Mouse (Mus musculus): Measurements from ENCODE around the gene Bahcc1. TPM values are rescaled to one million over a fixed set of nuclear protein-coding genes. Genes with fewer than 3 reads are reported as not detected.

Gene Bahcc1
- polyA plus RNA-seq, 1 experiment from 2014 or later = 0.84 TPM

DNA sequence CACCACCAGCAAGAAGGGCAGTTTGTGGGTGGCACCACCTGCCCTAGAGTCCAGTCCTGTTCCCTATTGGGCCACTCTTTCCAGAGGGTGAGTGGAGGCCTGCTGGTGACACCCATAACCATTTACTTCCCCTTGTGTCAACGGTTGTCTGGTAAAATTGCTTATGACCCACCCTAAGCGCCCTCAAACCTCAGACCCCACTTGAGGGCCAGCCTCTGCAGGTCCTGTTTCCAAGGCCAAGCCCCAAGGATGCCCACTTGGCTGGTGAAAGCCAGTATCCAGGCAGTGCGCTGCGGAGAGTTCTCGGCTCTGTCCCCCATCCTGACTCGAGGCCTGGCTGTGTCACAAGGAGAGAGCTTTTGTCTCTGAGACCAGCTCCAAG, 28.0 kb downstream of the Bahcc1 start:
- Histone ChIP-seq H3K4me3 (ENCODE audit: low read depth, low read length) (no peak overlapping the region), H3K9ac (ENCODE audit: low read depth, low read length) (no peak overlapping the region), H3K27ac (ENCODE audit: low read length) (no peak overlapping the region), H3K4me1 (ENCODE audit: control insufficient read depth, low read depth, low read length) (no peaks in the 10 kb centered on the region; the same call in 1 of the 2 replicates), H3K4me2 (ENCODE audit: low read depth, low read length) (no peak overlapping the region), H3K27me3 (ENCODE audit: control insufficient read depth, insufficient read depth, low read depth, low read length) (no peaks in the 10 kb centered on the region), H3K9me3 (replicated peaks; ENCODE audit: control insufficient read depth, low read length) (no peaks in the 10 kb centered on the region), H3K36me3 (ENCODE audit: control insufficient read depth, insufficient read depth) (no peaks in the 10 kb centered on the region)
- ATAC-seq (ENCODE audit: low read depth) = no peak
- 64% methylated on average over 6 of the region's 6 CpGs for WGBS (ENCODE audit: insufficient replicate concordance)

GRCm38 (mm10) chr11:120261416-120262355, 28.9 kb downstream of the Bahcc1 start:
- H3K27ac ChIP-seq (ENCODE audit: low read length) = no peak overlapping the region
- no peak overlapping the region for H3K9ac ChIP-seq (ENCODE audit: low read depth, low read length)
- H3K4me1 ChIP-seq (ENCODE audit: control insufficient read depth, low read depth, low read length) = no peaks in the 10 kb centered on the region; the same call in 1 of the 2 replicates
- H3K4me2 ChIP-seq (ENCODE audit: low read depth, low read length) = no peak overlapping the region
- no peaks in the 10 kb centered on the region for H3K36me3 ChIP-seq (ENCODE audit: control insufficient read depth, insufficient read depth)
- no peaks in the 10 kb centered on the region for H3K27me3 ChIP-seq (ENCODE audit: control insufficient read depth, insufficient read depth, low read depth, low read length)
- H3K9me3 ChIP-seq (replicated peaks; ENCODE audit: control insufficient read depth, low read length) = no peaks in the 10 kb centered on the region
- WGBS (ENCODE audit: insufficient replicate concordance) = 53% methylated on average over 20 of the region's 20 CpGs
- H3K4me3 ChIP-seq (ENCODE audit: low read depth, low read length) = no peak overlapping the region
- ATAC-seq (ENCODE audit: low read depth) = no peak

DNA sequence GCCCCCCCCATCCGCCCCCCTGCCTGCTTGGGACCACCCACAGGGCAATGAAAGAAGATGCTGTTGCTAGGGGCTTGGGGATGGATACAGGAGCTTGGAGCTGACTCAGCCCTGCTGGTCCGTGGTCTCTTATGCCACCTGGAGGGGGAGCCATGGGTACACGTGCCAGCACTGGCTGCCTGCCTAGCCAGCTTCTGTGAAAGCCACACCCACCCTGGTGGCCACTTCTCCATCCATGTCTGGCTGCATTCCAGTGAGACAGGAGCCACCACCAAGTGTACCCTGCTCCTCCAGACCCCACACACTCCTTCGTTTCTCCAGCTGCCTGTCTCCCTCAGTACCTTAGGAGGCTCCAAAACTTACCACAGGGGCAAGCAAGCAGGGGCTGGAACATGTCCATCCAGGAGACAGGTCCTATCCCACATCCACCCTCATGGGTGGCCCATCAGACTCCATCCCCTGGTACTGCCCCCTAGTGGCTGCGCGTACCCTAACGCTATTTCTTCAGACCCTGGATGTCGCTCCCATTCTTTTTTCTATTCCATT, 29.7 kb downstream of the Bahcc1 start:
- no peak overlapping the region for H3K9ac ChIP-seq (ENCODE audit: low read depth, low read length)
- no peaks in the 10 kb centered on the region for H3K36me3 ChIP-seq (ENCODE audit: control insufficient read depth, insufficient read depth)
- no peak overlapping the region for H3K27ac ChIP-seq (ENCODE audit: low read length)
- H3K27me3 ChIP-seq (ENCODE audit: control insufficient read depth, insufficient read depth, low read depth, low read length) = no peaks in the 10 kb centered on the region
- no peaks in the 10 kb centered on the region for H3K9me3 ChIP-seq (replicated peaks; ENCODE audit: control insufficient read depth, low read length)
- ATAC-seq (ENCODE audit: low read depth) = peak; percentile 13; the same call in 1 of the 2 replicates
- 30% methylated on average over 8 of the region's 8 CpGs for WGBS (ENCODE audit: insufficient replicate concordance)
- no peak overlapping the region for H3K4me2 ChIP-seq (ENCODE audit: low read depth, low read length)
- H3K4me1 ChIP-seq (ENCODE audit: control insufficient read depth, low read depth, low read length) = no peaks in the 10 kb centered on the region; the same call in 1 of the 2 replicates
- H3K4me3 ChIP-seq (ENCODE audit: low read depth, low read length) = no peak overlapping the region

DNA sequence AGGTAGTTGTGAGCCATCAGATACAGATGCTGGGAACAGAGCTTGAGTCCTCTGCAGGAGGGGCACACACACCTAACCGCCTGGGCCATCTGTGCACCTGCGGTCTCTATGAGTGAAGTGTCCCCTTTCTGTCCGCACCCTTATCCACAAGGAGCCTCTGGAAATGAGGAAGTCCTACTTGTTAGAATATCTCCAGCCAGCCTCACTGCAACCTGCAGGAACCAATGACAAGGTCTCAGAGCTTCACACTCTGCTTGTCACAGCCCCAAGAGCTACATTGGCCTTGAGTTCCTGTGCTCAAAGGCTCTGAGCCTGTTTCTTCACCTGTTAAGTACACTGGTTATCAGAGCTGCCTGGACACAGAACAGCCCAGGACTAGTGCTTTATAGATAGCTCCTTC, 30.4 kb downstream of the Bahcc1 start:
- H3K27ac ChIP-seq (ENCODE audit: low read length) = no peak overlapping the region
- ATAC-seq (ENCODE audit: low read depth) = no peak
- no peaks in the 10 kb centered on the region; the same call in 1 of the 2 replicates for H3K4me1 ChIP-seq (ENCODE audit: control insufficient read depth, low read depth, low read length)
- H3K9ac ChIP-seq (ENCODE audit: low read depth, low read length) = no peak overlapping the region
- no peak overlapping the region for H3K4me2 ChIP-seq (ENCODE audit: low read depth, low read length)
- H3K36me3 ChIP-seq (ENCODE audit: control insufficient read depth, insufficient read depth) = no peaks in the 10 kb centered on the region
- H3K27me3 ChIP-seq (ENCODE audit: control insufficient read depth, insufficient read depth, low read depth, low read length) = no peaks in the 10 kb centered on the region
- WGBS (ENCODE audit: insufficient replicate concordance) = 77% methylated on average over 3 of the region's 3 CpGs
- no peak overlapping the region for H3K4me3 ChIP-seq (ENCODE audit: low read depth, low read length)
- H3K9me3 ChIP-seq (replicated peaks; ENCODE audit: control insufficient read depth, low read length) = no peaks in the 10 kb centered on the region

GRCm38 (mm10) chr11:120264008-120264407, 31.3 kb downstream of the Bahcc1 start:
- Histone ChIP-seq H3K27me3 (ENCODE audit: control insufficient read depth, insufficient read depth, low read depth, low read length) (no peaks in the 10 kb centered on the region), H3K9me3 (replicated peaks; ENCODE audit: control insufficient read depth, low read length) (no peaks in the 10 kb centered on the region), H3K4me1 (ENCODE audit: control insufficient read depth, low read depth, low read length) (peaks cover 3% of the 10 kb centered on the region; the same call in 1 of the 2 replicates), H3K36me3 (ENCODE audit: control insufficient read depth, insufficient read depth) (no peaks in the 10 kb centered on the region), H3K4me3 (ENCODE audit: low read depth, low read length) (no peak overlapping the region), H3K9ac (ENCODE audit: low read depth, low read length) (no peak overlapping the region), H3K4me2 (ENCODE audit: low read depth, low read length) (no peak overlapping the region), H3K27ac (ENCODE audit: low read length) (no peak overlapping the region)
- ATAC-seq (ENCODE audit: low read depth) = no peak
- 79% methylated on average over 6 of the region's 6 CpGs for WGBS (ENCODE audit: insufficient replicate concordance)

DNA sequence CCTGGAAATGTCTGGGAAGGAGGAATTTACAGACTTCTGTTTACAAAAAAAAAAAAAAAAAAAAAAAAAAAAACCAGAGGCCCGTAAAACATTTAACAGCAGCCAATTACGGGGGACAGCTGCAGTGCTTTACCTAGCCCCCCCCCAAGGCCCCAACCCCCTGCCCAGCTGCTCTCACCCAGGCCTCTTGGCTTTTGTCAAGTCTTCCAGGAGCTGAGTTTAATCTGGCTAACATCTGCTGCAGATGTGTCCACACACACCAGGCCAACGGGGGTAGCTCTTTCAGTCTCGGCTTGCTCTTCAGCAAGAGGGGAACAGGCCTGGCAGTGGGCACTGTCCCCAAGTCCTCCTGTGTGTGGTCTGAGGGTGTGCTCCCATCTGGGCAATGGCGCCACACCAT, 32.7 kb downstream of the Bahcc1 start:
- no peaks in the 10 kb centered on the region for H3K27me3 ChIP-seq (ENCODE audit: control insufficient read depth, insufficient read depth, low read depth, low read length)
- WGBS (ENCODE audit: insufficient replicate concordance) = 50% methylated on average over 5 of the region's 5 CpGs
- H3K9me3 ChIP-seq (replicated peaks; ENCODE audit: control insufficient read depth, low read length) = no peaks in the 10 kb centered on the region
- H3K4me2 ChIP-seq (ENCODE audit: low read depth, low read length) = no peak overlapping the region
- peaks cover 13% of the 10 kb centered on the region for H3K4me1 ChIP-seq (ENCODE audit: control insufficient read depth, low read depth, low read length)
- no peak overlapping the region for H3K9ac ChIP-seq (ENCODE audit: low read depth, low read length)
- no peaks in the 10 kb centered on the region for H3K36me3 ChIP-seq (ENCODE audit: control insufficient read depth, insufficient read depth)
- H3K4me3 ChIP-seq (ENCODE audit: low read depth, low read length) = no peak overlapping the region
- H3K27ac ChIP-seq (ENCODE audit: low read length) = no peak overlapping the region
- ATAC-seq (ENCODE audit: low read depth) = no peak

DNA sequence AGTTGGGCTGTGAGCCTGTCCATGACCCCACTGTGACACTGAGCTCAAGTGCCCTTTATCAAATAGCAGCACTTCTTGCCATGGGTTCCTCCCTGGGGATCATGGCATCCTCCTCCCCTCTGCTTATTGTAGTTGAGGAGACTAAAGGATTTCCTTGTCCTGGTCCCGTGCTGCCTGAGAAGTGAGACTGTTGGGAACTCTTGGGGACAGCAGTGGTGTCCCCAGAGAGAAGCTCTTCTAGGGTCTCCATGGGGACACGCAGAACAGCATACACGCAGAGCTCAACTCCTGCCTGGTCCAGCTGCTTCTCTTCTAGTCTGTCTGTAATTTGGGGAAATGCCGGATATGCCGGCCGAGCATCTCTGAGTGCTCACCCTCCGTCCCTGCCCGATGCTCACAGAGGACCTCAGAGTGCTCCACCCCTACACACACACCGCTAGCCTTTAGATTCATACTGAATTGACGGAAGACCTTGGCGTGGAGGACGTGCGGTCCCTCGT, 33.6 kb downstream of the Bahcc1 start:
- Histone ChIP-seq H3K27ac (ENCODE audit: low read length) (no peak overlapping the region), H3K9me3 (replicated peaks; ENCODE audit: control insufficient read depth, low read length) (no peaks in the 10 kb centered on the region), H3K27me3 (ENCODE audit: control insufficient read depth, insufficient read depth, low read depth, low read length) (no peaks in the 10 kb centered on the region), H3K36me3 (ENCODE audit: control insufficient read depth, insufficient read depth) (no peaks in the 10 kb centered on the region), H3K4me2 (ENCODE audit: low read depth, low read length) (no peak overlapping the region), H3K4me3 (ENCODE audit: low read depth, low read length) (no peak overlapping the region), H3K4me1 (ENCODE audit: control insufficient read depth, low read depth, low read length) (peaks cover 13% of the 10 kb centered on the region), H3K9ac (ENCODE audit: low read depth, low read length) (no peak overlapping the region)
- ATAC-seq (ENCODE audit: low read depth) = no peak
- 79% methylated on average over 14 of the region's 14 CpGs for WGBS (ENCODE audit: insufficient replicate concordance)

- Histone ChIP-seq H3K27ac (ENCODE audit: low read length) (no peak overlapping the region), H3K36me3 (ENCODE audit: control insufficient read depth, insufficient read depth) (no peaks in the 10 kb centered on the region), H3K9me3 (replicated peaks; ENCODE audit: control insufficient read depth, low read length) (no peaks in the 10 kb centered on the region), H3K4me3 (ENCODE audit: low read depth, low read length) (no peak overlapping the region), H3K4me2 (ENCODE audit: low read depth, low read length) (no peak overlapping the region), H3K27me3 (ENCODE audit: control insufficient read depth, insufficient read depth, low read depth, low read length) (no peaks in the 10 kb centered on the region), H3K4me1 (ENCODE audit: control insufficient read depth, low read depth, low read length) (peaks cover 13% of the 10 kb centered on the region), H3K9ac (ENCODE audit: low read depth, low read length) (no peak overlapping the region)
- ATAC-seq (ENCODE audit: low read depth) = no peak
- WGBS (ENCODE audit: insufficient replicate concordance) = 67% methylated on average over 2 of the region's 2 CpGs
Observed at GRCm38 (mm10) chr11:120267274-120267673, 34.5 kb downstream of the Bahcc1 start.

DNA sequence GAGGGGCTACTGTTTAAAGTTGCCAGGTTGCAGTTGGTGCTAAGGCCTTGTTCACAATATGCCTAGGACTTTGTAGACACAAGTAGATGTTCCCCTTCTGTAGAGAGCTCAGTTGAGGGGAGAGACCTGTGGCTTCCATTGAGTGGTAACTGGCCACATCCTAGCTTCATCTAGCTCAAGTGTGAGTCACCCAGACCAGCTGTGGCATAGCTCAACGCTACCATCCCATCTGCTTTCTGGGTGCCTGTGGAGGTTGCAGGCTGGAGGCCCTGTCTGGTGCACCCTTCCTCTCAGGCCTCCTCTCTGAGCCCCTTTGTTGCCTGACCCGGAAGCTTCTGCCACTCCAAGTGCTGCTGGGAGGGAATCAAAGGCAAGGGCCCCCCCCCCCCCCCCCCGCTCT, 34.9 kb downstream of the Bahcc1 start:
- H3K4me2 ChIP-seq (ENCODE audit: low read depth, low read length) = no peak overlapping the region
- ATAC-seq (ENCODE audit: low read depth) = no peak
- no peak overlapping the region for H3K27ac ChIP-seq (ENCODE audit: low read length)
- H3K4me3 ChIP-seq (ENCODE audit: low read depth, low read length) = no peak overlapping the region
- H3K9me3 ChIP-seq (replicated peaks; ENCODE audit: control insufficient read depth, low read length) = no peaks in the 10 kb centered on the region
- H3K4me1 ChIP-seq (ENCODE audit: control insufficient read depth, low read depth, low read length) = peaks cover 13% of the 10 kb centered on the region
- no peaks in the 10 kb centered on the region for H3K36me3 ChIP-seq (ENCODE audit: control insufficient read depth, insufficient read depth)
- no peaks in the 10 kb centered on the region for H3K27me3 ChIP-seq (ENCODE audit: control insufficient read depth, insufficient read depth, low read depth, low read length)
- no peak overlapping the region for H3K9ac ChIP-seq (ENCODE audit: low read depth, low read length)
- 79% methylated on average over 2 of the region's 3 CpGs for whole genome bisulfite sequencing (ENCODE audit: insufficient replicate concordance)
